Mouse (Mus musculus): ENCODE data around the gene 4930402H24Rik.

- TF ChIP-seq POLR2A (IDR thresholded peaks at IDR 0.05; ENCODE audit: control insufficient read depth, low read depth, low read length) (no peak), CTCF (IDR thresholded peaks at IDR 0.05; ENCODE audit: control insufficient read depth, insufficient read depth, insufficient replicate concordance, low read depth, low read length) (no peak)
These were observed 53.2 kb downstream of the 4930402H24Rik start for GRCm38 (mm10) chr2:130852964-130853363.
